Comparison of ENCODE assay signal across 8 mouse cellular contexts in genomic region chr4:43209081-43209579, GRCm38 (mm10). TPM values are rescaled to one million over a fixed set of nuclear protein-coding genes. Genes with fewer than 3 reads are reported as not detected.
DNase-seq lines count a peak whose midpoint lies in the region; ATAC-seq lines count a peak whose summit lies in the region.

No protein-coding gene starts in this region.

- peak overlapping the region; percentile 64 for H3K9ac ChIP-seq in heart, embryonic 16.5 days (ENCODE audit: low read length)
- H3K9ac ChIP-seq in neural tube, embryonic 11.5 days (ENCODE audit: low read length), result peak overlapping the region; percentile 54

- no peaks in the 10 kb centered on the region for H3K27me3 ChIP-seq in embryonic facial prominence, embryonic 10.5 days (replicated peaks; ENCODE audit: low read depth, poor library complexity, severe bottlenecking)
- no peaks in the 10 kb centered on the region for H3K27me3 ChIP-seq in heart, embryonic 16.5 days (ENCODE audit: control insufficient read depth, insufficient read depth, low read length)
- no peaks in the 10 kb centered on the region for H3K27me3 ChIP-seq in neural tube, embryonic 11.5 days (ENCODE audit: control insufficient read depth, insufficient read depth, low read length)

- peak; percentile 18 for DNase-seq in kidney, postnatal 10 days
- no peak for DNase-seq in kidney, adult 9 months
- peak; percentile 50 for DNase-seq in embryonic facial prominence, embryonic 10.5 days (ENCODE audit: low spot score)
- DNase-seq in left cerebral cortex, adult 8-10 months (ENCODE audit: low spot score in 2 of 2), result peak; percentile 39 to 86
- peak; percentile 63 for DNase-seq in neural tube, embryonic 11.5 days (ENCODE audit: low spot score)
- DNase-seq in c-Kit-positive CD71-positive TER-119-positive erythroid progenitor cells, embryonic 14.5 days (ENCODE audit: low spot score), result no peak
- no peak for DNase-seq in spleen, postnatal 10 days (ENCODE audit: low spot score in 2 of 2)

- H3K9me3 ChIP-seq in embryonic facial prominence, embryonic 10.5 days, result no peaks in the 10 kb centered on the region
- no peaks in the 10 kb centered on the region for H3K9me3 ChIP-seq in heart, embryonic 16.5 days (replicated peaks; ENCODE audit: control insufficient read depth, low read length)
- H3K9me3 ChIP-seq in neural tube, embryonic 11.5 days (ENCODE audit: control insufficient read depth, low read length), result no peaks in the 10 kb centered on the region

- 4% methylated on average over 8 of the region's 8 CpGs for WGBS in embryonic facial prominence, embryonic 10.5 days
- 5% methylated on average over 8 of the region's 8 CpGs for WGBS in heart, embryonic 16.5 days
- WGBS in neural tube, embryonic 11.5 days, result 5% methylated on average over 8 of the region's 8 CpGs

- H3K36me3 ChIP-seq in embryonic facial prominence, embryonic 10.5 days (replicated peaks), result no peaks in the 10 kb centered on the region
- no peaks in the 10 kb centered on the region for H3K36me3 ChIP-seq in heart, embryonic 16.5 days (ENCODE audit: control insufficient read depth, insufficient read depth)
- no peaks in the 10 kb centered on the region for H3K36me3 ChIP-seq in neural tube, embryonic 11.5 days (ENCODE audit: control insufficient read depth, insufficient read depth, low read length)

- ATAC-seq in heart, embryonic 16.5 days (replicated peaks; ENCODE audit: extremely low read depth, insufficient read depth, low FRiP score), result peak; percentile 75
- no peak for ATAC-seq in neural tube, embryonic 11.5 days (ENCODE audit: insufficient read depth, low FRiP score, low TSS enrichment)

- peak overlapping the region; percentile 80 for H3K27ac ChIP-seq in embryonic facial prominence, embryonic 10.5 days (replicated peaks)
- H3K27ac ChIP-seq in heart, embryonic 16.5 days (ENCODE audit: low read length), result peak overlapping the region; percentile 65
- 0 out of 2 replicates have a peak overlapping the region, but pooled peaks have one; percentile 8 for H3K27ac ChIP-seq in neural tube, embryonic 11.5 days (ENCODE audit: low read depth, low read length)

- H3K4me1 ChIP-seq in embryonic facial prominence, embryonic 10.5 days, result peaks cover 13% of the 10 kb centered on the region
- peaks cover 12% of the 10 kb centered on the region for H3K4me1 ChIP-seq in heart, embryonic 16.5 days (ENCODE audit: control insufficient read depth, insufficient read depth, low read length)
- H3K4me1 ChIP-seq in neural tube, embryonic 11.5 days (ENCODE audit: control insufficient read depth, insufficient read depth, low read length), result peaks cover 7% of the 10 kb centered on the region; the same call in 1 of the 2 replicates

- H3K4me2 ChIP-seq in heart, embryonic 16.5 days (ENCODE audit: low read depth, low read length), result peak overlapping the region; percentile 63
- peak overlapping the region; percentile 45 for H3K4me2 ChIP-seq in neural tube, embryonic 11.5 days (ENCODE audit: low read depth)

- peak overlapping the region; percentile 48 for H3K4me3 ChIP-seq in embryonic facial prominence, embryonic 10.5 days
- peak overlapping the region; percentile 45 for H3K4me3 ChIP-seq in heart, embryonic 16.5 days (ENCODE audit: low read length)
- peak overlapping the region; percentile 22 for H3K4me3 ChIP-seq in neural tube, embryonic 11.5 days (ENCODE audit: low read depth, low read length)

RNA-seq across cellular contexts. Expression of gene Atp8b5, which starts 57.8 kb away (rescaled TPM):
- 0.16 and 0.36 TPM in 2 replicates for polyA plus RNA-seq in embryonic facial prominence, embryonic 10.5 days (2016; fragmentation: Nextera tagmentation; extraction: Ambion mirVana)
- 0.05 and 0.10 TPM in 2 replicates for polyA plus RNA-seq in heart, embryonic 16.5 days (2015; fragmentation: Nextera tagmentation; extraction: Ambion mirVana)
- under 1 TPM; 0.09 to 0.46 (median 0.25) TPM for total RNA-seq in left cerebral cortex, adult 8-10 months (2022)
- 0.35 and 0.52 TPM in 2 replicates for polyA plus RNA-seq in neural tube, embryonic 11.5 days (2014; fragmentation: Nextera tagmentation; extraction: Ambion mirVana)

Comparison
In these comparisons a context has a peak if more than half of its experiments do, and no peak if none do; other contexts are left out.
1. DNase-seq: peak in kidney, postnatal 10 days (single experiment), embryonic facial prominence, embryonic 10.5 days (single experiment), left cerebral cortex, adult 8-10 months (2 of 2) and neural tube, embryonic 11.5 days (single experiment); none in kidney, adult 9 months (single experiment), c-Kit-positive CD71-positive TER-119-positive erythroid progenitor cells, embryonic 14.5 days (single experiment) and spleen, postnatal 10 days (0 of 2).
2. H3K27ac ChIP-seq: peak in every context shown above with its lines; median percentile 80 in embryonic facial prominence, embryonic 10.5 days; 65 in heart, embryonic 16.5 days; 8 in neural tube, embryonic 11.5 days.
3. Peak in every context shown above with its lines, with median percentiles within 50 percentile points of each other: H3K4me3 ChIP-seq.